Mouse (Mus musculus) liver, adult 2 months (tissue): ENCODE data around the gene Mapk8ip3.
A peak's percentile ranks its signal among the peaks of the same experiment; 100 is the strongest.

Experiments
- CTCF ChIP-seq: fragments of 200-500 bp; IDR thresholded peaks from 2 replicates; pipeline ENCODE4 v1.5.1; 2011; ENCODE audit warnings: low read depth, low read length, control low read depth
- POLR2A ChIP-seq: fragments of 200-500 bp; IDR thresholded peaks from 2 replicates; pipeline ENCODE4 v1.6.1; 2011; ENCODE audit warnings: low read length, control low read depth; ENCODE audit not compliant: insufficient read depth; ENCODE audit errors: extremely low read depth

DNA sequence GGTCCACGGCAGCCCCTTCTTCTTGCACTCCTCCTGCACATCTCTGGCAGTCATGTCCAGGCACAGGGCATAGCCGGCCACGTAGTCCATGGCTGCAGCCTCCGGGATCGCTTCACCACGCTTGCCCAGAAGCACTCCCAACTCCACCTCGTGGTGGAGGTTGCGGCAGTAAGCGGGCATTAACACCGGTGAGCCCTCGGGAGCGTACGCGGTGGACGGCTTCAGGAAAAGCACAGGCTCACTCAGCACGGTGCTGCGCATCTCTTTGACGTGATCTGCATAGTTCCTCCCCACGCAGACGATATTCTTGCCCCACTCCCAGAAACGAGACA lies 87.1 kb downstream of the Mapk8ip3 start:
- peak; percentile 52 for TF ChIP-seq CTCF
- no peak for TF ChIP-seq POLR2A
